In genomic region chr3:83915768-83916496, GRCm38 (mm10) we compare ENCODE assay signal across 8 mouse cellular contexts.
DNase-seq lines count a peak whose midpoint lies in the region; TF ChIP-seq lines count a peak whose summit lies in the region.

No protein-coding gene starts in this region.

- no peak overlapping the region for H3K4me3 ChIP-seq in E14TG2a.4 (replicated peaks; ENCODE audit: low read length)
- no peak overlapping the region for H3K4me3 ChIP-seq in layer of hippocampus, adult 2 months

- no peaks in the 10 kb centered on the region for H3K27me3 ChIP-seq in E14TG2a.4 (ENCODE audit: insufficient read depth, low read length)
- H3K27me3 ChIP-seq in splenic B cell, adult 2 months (ENCODE audit: control insufficient read depth, insufficient read depth, low read length, poor library complexity, severe bottlenecking), result no peaks in the 10 kb centered on the region; the same call in 1 of the 2 replicates

- no peaks in the 10 kb centered on the region for H3K4me1 ChIP-seq in E14TG2a.4 (replicated peaks; ENCODE audit: low read depth, low read length)

- TF ChIP-seq CTCF in E14TG2a.4 (conservative IDR thresholded peaks at IDR 0.05; ENCODE audit: low read length), result peak; percentile 44
- TF ChIP-seq CTCF in layer of hippocampus, adult 2 months (conservative IDR thresholded peaks at IDR 0.05), result peak; percentile 78

- no peak overlapping the region for H3K27ac ChIP-seq in layer of hippocampus, adult 2 months

- H3K36me3 ChIP-seq in E14TG2a.4 (ENCODE audit: insufficient read depth, low read length), result peaks cover 97% of the 10 kb centered on the region
- peaks cover 48% of the 10 kb centered on the region for H3K36me3 ChIP-seq in splenic B cell, adult 2 months (ENCODE audit: control insufficient read depth, insufficient read depth, low read length, poor library complexity, severe bottlenecking)

- no peaks in the 10 kb centered on the region for H3K9me3 ChIP-seq in E14TG2a.4 (ENCODE audit: low read length)

- DNase-seq in 3T3-L1 (ENCODE audit: low read depth, low spot score), result peak; percentile 86
- DNase-seq in cerebellum, adult 11-12 months, result peak; percentile 49
- DNase-seq in gastrocnemius, postnatal 10 days, result peak; percentile 42
- peak in 1 of 2 experiments; percentile 42 for DNase-seq in layer of hippocampus, adult 2 months (ENCODE audit: low spot score in 2 of 2)
- DNase-seq in mesoderm, embryonic 11.5 days (ENCODE audit: low read depth, low spot score), result peak; percentile 44
- DNase-seq in splenic B cell, adult 2 months (ENCODE audit: low read depth, low spot score), result peak; percentile 29
- DNase-seq in ovary, postnatal 14 days (ENCODE audit: low spot score), result no peak
